Mouse (Mus musculus): ENCODE results near the gene Sgms1.

DNA sequence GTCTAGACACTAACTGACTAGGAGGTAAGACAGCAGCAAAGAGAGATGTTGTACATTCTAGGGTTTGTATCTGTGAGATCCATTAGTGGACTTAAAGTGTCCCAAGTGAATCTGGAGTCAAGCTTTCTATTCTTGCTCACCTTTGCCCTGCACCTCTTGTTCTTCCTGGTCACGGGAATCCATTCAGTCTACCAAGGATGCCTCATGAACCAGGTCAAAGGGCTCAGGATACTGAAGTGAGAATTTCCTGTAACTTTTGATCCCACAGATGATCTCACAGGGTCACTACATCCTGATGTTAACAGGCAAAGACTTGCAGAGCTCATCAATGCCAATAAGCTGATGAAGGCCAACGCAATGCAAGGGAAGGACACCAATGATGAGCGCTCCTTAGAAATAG, 195.4 kb downstream of the Sgms1 start:
- TF ChIP-seq CTCF (IDR thresholded peaks at IDR 0.05; ENCODE audit: insufficient read depth, low read length) (no peak), POLR2A (IDR thresholded peaks at IDR 0.05; ENCODE audit: borderline replicate concordance, extremely low read depth, low read depth, low read length) (no peak)

All from lung, adult 2 months (tissue).